Mouse (Mus musculus) limb, embryonic 15.5 days (tissue): Measurements from ENCODE around the gene Nhlrc2. TPM values are rescaled to one million over a fixed set of nuclear protein-coding genes. Genes with fewer than 3 reads are reported as not detected.

Source experiments
- ATAC-seq: fragments of 200-750 bp; cut with Nextera tagmentation; 2 replicates; pipeline ENCODE4 v1.8.0; 2017; ENCODE audit warnings: low read depth, moderate TSS enrichment; ENCODE audit not compliant: insufficient number of reproducible peaks, low FRiP score, low TSS enrichment
- H3K27ac ChIP-seq: fragments of 300-500 bp; sonication (generic); 2 replicates; pipeline ENCODE4 v1.5.1; 2015; ENCODE audit warnings: moderate library complexity, mild to moderate bottlenecking, inconsistent platforms
- H3K27me3 ChIP-seq: fragments of 300-500 bp; sonication (generic); 2 replicates; pipeline ENCODE4 v1.6.1; 2015; ENCODE audit warnings: inconsistent platforms
- H3K36me3 ChIP-seq: fragments of 300-500 bp; sonication (generic); 2 replicates; pipeline ENCODE4 v1.6.1; 2015; ENCODE audit warnings: inconsistent platforms
- H3K4me1 ChIP-seq: fragments of 300-500 bp; sonication (generic); 2 replicates; pipeline ENCODE4 v1.6.1; 2015; ENCODE audit warnings: inconsistent platforms
- H3K4me2 ChIP-seq: fragments of 300-500 bp; sonication (generic); 2 replicates; pipeline ENCODE4 v1.6.1; 2015; ENCODE audit warnings: mild to moderate bottlenecking, inconsistent platforms
- H3K4me3 ChIP-seq: fragments of 300-500 bp; sonication (generic); 2 replicates; pipeline ENCODE4 v1.5.1; 2015; ENCODE audit warnings: mild to moderate bottlenecking, inconsistent platforms
- H3K9ac ChIP-seq: fragments of 300-500 bp; sonication (generic); 2 replicates; pipeline ENCODE4 v1.6.1; 2015; ENCODE audit warnings: inconsistent platforms
- H3K9me3 ChIP-seq: fragments of 300-500 bp; sonication (generic); 2 replicates; pipeline ENCODE4 v1.6.1; 2016; ENCODE audit warnings: inconsistent platforms
- WGBS: fragments of 180-500 bp; shearing (Covaris S2); methylation state at CpG from one replicate; pipeline ENCODE4 v1.1.7; 2015; 5-methylcytosine and 5-hydroxymethylcytosine counted together
- polyA plus RNA-seq: library from polyadenylated mRNA; unstranded; fragments of >200 nt; fragmentation: Nextera tagmentation; extraction: Ambion mirVana; gene quantifications from 2 replicates; pipeline ENCODE4 v1.2.1, GENCODE M21; 2015

Gene Nhlrc2
- polyA plus RNA-seq, 1 experiment from 2014 or later = 12.5 TPM

DNA sequence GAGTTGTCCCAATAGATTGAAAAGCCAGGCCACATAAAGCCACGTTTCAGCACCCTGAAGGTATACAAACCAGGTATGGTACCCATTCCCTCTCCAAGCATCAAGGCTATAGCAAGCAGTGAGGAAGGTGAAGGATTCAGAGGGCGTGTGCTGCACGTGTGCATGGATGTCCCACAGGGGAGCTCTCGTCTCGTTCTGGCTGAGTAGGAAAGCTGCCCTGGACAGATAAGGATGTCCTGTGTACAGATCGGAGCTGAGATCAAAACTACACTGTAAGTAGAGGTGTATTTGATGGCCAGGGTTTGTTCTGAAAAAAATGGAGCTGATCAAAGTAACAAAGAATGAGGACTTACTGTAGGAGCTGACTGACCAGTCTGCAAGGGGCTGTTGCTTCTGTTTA, 18.9 kb downstream of the Nhlrc2 start:
- H3K27ac ChIP-seq = no peak overlapping the region
- no peaks in the 10 kb centered on the region for H3K27me3 ChIP-seq
- H3K9me3 ChIP-seq = no peaks in the 10 kb centered on the region
- H3K4me1 ChIP-seq = no peaks in the 10 kb centered on the region
- WGBS = 76% methylated on average over 6 of the region's 6 CpGs
- peaks cover 14% of the 10 kb centered on the region; the same call in 1 of the 2 replicates for H3K36me3 ChIP-seq
- no peak overlapping the region for H3K4me3 ChIP-seq
- no peak overlapping the region for H3K9ac ChIP-seq
- no peak overlapping the region for H3K4me2 ChIP-seq
- ATAC-seq = no peak

- H3K27me3 ChIP-seq = no peaks in the 10 kb centered on the region
- 91% methylated on average over 8 of the region's 8 CpGs for WGBS
- H3K4me2 ChIP-seq = no peak overlapping the region
- no peak overlapping the region for H3K9ac ChIP-seq
- no peak overlapping the region for H3K27ac ChIP-seq
- H3K4me1 ChIP-seq = no peaks in the 10 kb centered on the region
- no peaks in the 10 kb centered on the region for H3K9me3 ChIP-seq
- no peak for ATAC-seq
- H3K36me3 ChIP-seq = peaks cover 14% of the 10 kb centered on the region; the same call in 1 of the 2 replicates
- H3K4me3 ChIP-seq = no peak overlapping the region
Observed at GRCm38 (mm10) chr19:56570781-56571180, 22.7 kb downstream of the Nhlrc2 start.

GRCm38 (mm10) chr19:56571234-56571633, 23.2 kb downstream of the Nhlrc2 start:
- H3K4me1 ChIP-seq = no peaks in the 10 kb centered on the region
- no peaks in the 10 kb centered on the region for H3K27me3 ChIP-seq
- WGBS = 74% methylated on average over 2 of the region's 2 CpGs
- ATAC-seq = no peak
- no peak overlapping the region for H3K4me3 ChIP-seq
- H3K27ac ChIP-seq = no peak overlapping the region
- H3K4me2 ChIP-seq = no peak overlapping the region
- no peaks in the 10 kb centered on the region for H3K9me3 ChIP-seq
- no peak overlapping the region for H3K9ac ChIP-seq
- peaks cover 18% of the 10 kb centered on the region; the same call in 1 of the 2 replicates for H3K36me3 ChIP-seq

DNA sequence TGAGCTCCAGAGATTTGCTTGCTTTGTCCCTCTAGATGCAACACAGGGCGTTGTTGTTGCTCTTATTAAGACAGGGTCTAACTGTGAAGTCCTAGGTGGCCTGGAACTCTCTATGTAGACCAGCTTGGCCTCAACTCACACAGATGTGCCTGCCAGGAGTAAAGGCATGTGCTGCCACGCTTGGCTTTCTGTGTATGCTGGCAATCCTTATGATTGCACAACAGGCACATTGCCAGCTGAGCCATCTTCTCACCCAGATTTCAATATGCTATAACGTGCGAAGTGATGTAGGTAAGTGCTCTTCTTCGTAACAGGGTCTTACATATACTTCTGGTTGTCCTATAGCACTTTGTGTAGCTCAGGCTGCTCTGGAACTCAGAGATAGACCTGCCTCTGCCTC, 23.9 kb downstream of the Nhlrc2 start:
- 90% methylated on average over 5 of the region's 5 CpGs for WGBS
- no peaks in the 10 kb centered on the region for H3K9me3 ChIP-seq
- H3K4me1 ChIP-seq = no peaks in the 10 kb centered on the region
- no peak overlapping the region for H3K4me2 ChIP-seq
- H3K27ac ChIP-seq = no peak overlapping the region
- no peak overlapping the region for H3K4me3 ChIP-seq
- H3K9ac ChIP-seq = no peak overlapping the region
- no peaks in the 10 kb centered on the region for H3K27me3 ChIP-seq
- peaks cover 19% of the 10 kb centered on the region; the same call in 1 of the 2 replicates for H3K36me3 ChIP-seq
- ATAC-seq = no peak

DNA sequence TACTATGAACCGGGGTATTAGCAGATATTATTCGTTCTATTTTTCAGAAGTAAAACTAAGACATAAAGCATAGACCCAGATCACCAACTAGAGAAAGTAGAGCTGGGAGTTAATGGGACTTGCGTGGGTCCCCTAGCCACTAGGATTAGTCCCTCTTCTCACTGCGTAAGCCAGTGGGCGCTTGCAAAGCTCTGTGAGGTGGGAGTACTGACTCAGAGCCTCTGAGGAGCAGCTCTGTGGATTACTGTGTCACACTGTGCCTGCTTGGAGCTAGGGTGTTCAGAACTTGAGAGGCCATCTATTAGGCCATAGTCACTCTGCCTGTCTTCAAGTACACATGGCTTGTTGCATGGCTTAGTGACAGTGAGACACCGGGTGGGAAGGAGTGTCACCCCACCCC, 25.1 kb downstream of the Nhlrc2 start:
- Histone ChIP-seq H3K4me1 (no peaks in the 10 kb centered on the region), H3K4me2 (no peak overlapping the region), H3K27ac (no peak overlapping the region), H3K4me3 (no peak overlapping the region), H3K9me3 (no peaks in the 10 kb centered on the region), H3K27me3 (no peaks in the 10 kb centered on the region), H3K9ac (no peak overlapping the region), H3K36me3 (peaks cover 28% of the 10 kb centered on the region; the same call in 1 of the 2 replicates)
- WGBS = 95% methylated on average over 6 of the region's 6 CpGs
- no peak for ATAC-seq

GRCm38 (mm10) chr19:56577801-56578200, 29.7 kb downstream of the Nhlrc2 start:
- H3K36me3 ChIP-seq = peaks cover 23% of the 10 kb centered on the region; the same call in 1 of the 2 replicates

GRCm38 (mm10) chr19:56581981-56582380, 33.9 kb downstream of the Nhlrc2 start:
- H3K9ac ChIP-seq = no peak overlapping the region
- H3K9me3 ChIP-seq = no peaks in the 10 kb centered on the region
- ATAC-seq = no peak
- H3K36me3 ChIP-seq = peaks cover 19% of the 10 kb centered on the region; the same call in 1 of the 2 replicates
- no peak overlapping the region for H3K27ac ChIP-seq
- H3K27me3 ChIP-seq = no peaks in the 10 kb centered on the region
- H3K4me2 ChIP-seq = no peak overlapping the region
- WGBS = 78% methylated on average over 5 of the region's 5 CpGs
- H3K4me1 ChIP-seq = no peaks in the 10 kb centered on the region
- H3K4me3 ChIP-seq = no peak overlapping the region

More at GRCm38 (mm10) chr19:56577801-56578200, 29.7 kb downstream of the Nhlrc2 start:
- H3K27ac ChIP-seq = no peak overlapping the region
- no peak overlapping the region for H3K4me2 ChIP-seq
- 81% methylated on average over 1 of the region's 1 CpGs for WGBS
- no peak overlapping the region for H3K4me3 ChIP-seq
- H3K9ac ChIP-seq = no peak overlapping the region
- H3K9me3 ChIP-seq = no peaks in the 10 kb centered on the region
- ATAC-seq = no peak
- H3K27me3 ChIP-seq = no peaks in the 10 kb centered on the region
- H3K4me1 ChIP-seq = no peaks in the 10 kb centered on the region

- no peak for ATAC-seq
- H3K4me1 ChIP-seq = peaks cover 2% of the 10 kb centered on the region; the same call in 1 of the 2 replicates
Observed at GRCm38 (mm10) chr19:56583785-56584184, 35.7 kb downstream of the Nhlrc2 start.

GRCm38 (mm10) chr19:56584288-56584687, 36.2 kb downstream of the Nhlrc2 start:
- Histone ChIP-seq H3K27ac (no peak overlapping the region), H3K27me3 (no peaks in the 10 kb centered on the region), H3K9me3 (no peaks in the 10 kb centered on the region), H3K4me2 (no peak overlapping the region), H3K4me1 (peaks cover 2% of the 10 kb centered on the region; the same call in 1 of the 2 replicates), H3K4me3 (no peak overlapping the region), H3K36me3 (peaks cover 26% of the 10 kb centered on the region), H3K9ac (no peak overlapping the region)
- 87% methylated on average over 3 of the region's 3 CpGs for WGBS
- ATAC-seq = no peak

More at GRCm38 (mm10) chr19:56583785-56584184, 35.7 kb downstream of the Nhlrc2 start:
- Histone ChIP-seq H3K36me3 (peaks cover 21% of the 10 kb centered on the region), H3K9me3 (no peaks in the 10 kb centered on the region), H3K4me2 (no peak overlapping the region), H3K27me3 (no peaks in the 10 kb centered on the region), H3K9ac (no peak overlapping the region), H3K27ac (no peak overlapping the region), H3K4me3 (no peak overlapping the region)
- WGBS = 68% methylated on average over 5 of the region's 5 CpGs

DNA sequence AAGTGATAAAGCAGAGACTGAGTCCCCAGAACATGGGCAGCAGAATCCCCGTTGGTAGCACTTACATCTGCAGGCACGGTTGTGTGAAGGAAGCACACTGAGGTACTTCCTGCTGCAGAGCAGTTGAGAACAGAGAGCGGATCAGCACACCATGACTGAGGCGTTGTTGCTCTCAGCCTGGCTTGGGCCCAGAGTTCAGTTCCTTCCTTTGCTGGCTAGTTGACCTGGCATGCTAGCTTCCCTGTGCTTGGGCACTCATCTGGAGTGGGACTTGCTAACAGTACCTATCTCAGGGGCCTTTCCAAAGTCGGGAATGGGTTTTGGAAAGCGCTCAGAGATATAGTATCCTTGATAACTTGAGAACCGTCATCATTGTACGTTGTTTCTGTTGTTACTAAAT, 38.3 kb downstream of the Nhlrc2 start:
- H3K4me1 ChIP-seq = peaks cover 2% of the 10 kb centered on the region; the same call in 1 of the 2 replicates
- no peak overlapping the region for H3K9ac ChIP-seq
- H3K27me3 ChIP-seq = no peaks in the 10 kb centered on the region
- WGBS = 72% methylated on average over 8 of the region's 8 CpGs
- H3K4me2 ChIP-seq = no peak overlapping the region
- no peak for ATAC-seq
- peaks cover 41% of the 10 kb centered on the region for H3K36me3 ChIP-seq
- H3K4me3 ChIP-seq = no peak overlapping the region
- H3K27ac ChIP-seq = no peak overlapping the region
- no peaks in the 10 kb centered on the region for H3K9me3 ChIP-seq

- peaks cover 4% of the 10 kb centered on the region; the same call in 1 of the 2 replicates for H3K4me1 ChIP-seq
- peaks cover 54% of the 10 kb centered on the region for H3K36me3 ChIP-seq
- H3K4me2 ChIP-seq = no peak overlapping the region
- no peaks in the 10 kb centered on the region for H3K27me3 ChIP-seq
- 70% methylated on average over 6 of the region's 6 CpGs for WGBS
- no peak overlapping the region for H3K27ac ChIP-seq
- no peaks in the 10 kb centered on the region for H3K9me3 ChIP-seq
- ATAC-seq = peak; percentile 67; the same call in 1 of the 2 replicates
- no peak overlapping the region for H3K9ac ChIP-seq
- H3K4me3 ChIP-seq = no peak overlapping the region
Observed at GRCm38 (mm10) chr19:56588205-56588626, 40.2 kb downstream of the Nhlrc2 start.

DNA sequence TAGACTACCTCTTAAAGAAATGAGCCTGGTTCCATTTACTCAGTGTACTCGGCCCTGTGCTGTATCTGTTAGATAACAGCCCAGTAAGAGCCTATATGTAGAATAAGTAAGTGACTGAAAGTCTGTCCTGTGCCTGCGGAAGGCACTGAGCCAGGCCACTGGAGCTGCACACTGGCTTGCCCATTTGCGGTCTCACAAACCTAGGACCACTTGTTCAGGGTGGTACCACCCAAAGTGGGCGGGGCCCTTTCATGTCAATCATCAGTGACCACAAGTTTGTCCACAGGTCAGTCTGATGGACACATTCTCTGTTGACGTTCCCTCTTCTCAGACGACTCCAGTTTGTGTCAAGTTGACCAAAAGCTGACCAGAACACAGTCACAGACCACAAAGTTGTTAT, 40.9 kb downstream of the Nhlrc2 start:
- Histone ChIP-seq H3K4me2 (no peak overlapping the region), H3K4me3 (no peak overlapping the region), H3K27ac (no peak overlapping the region), H3K9me3 (no peaks in the 10 kb centered on the region), H3K27me3 (no peaks in the 10 kb centered on the region), H3K4me1 (peaks cover 4% of the 10 kb centered on the region; the same call in 1 of the 2 replicates), H3K36me3 (peaks cover 54% of the 10 kb centered on the region), H3K9ac (no peak overlapping the region)
- WGBS = 87% methylated on average over 6 of the region's 6 CpGs
- ATAC-seq = no peak

DNA sequence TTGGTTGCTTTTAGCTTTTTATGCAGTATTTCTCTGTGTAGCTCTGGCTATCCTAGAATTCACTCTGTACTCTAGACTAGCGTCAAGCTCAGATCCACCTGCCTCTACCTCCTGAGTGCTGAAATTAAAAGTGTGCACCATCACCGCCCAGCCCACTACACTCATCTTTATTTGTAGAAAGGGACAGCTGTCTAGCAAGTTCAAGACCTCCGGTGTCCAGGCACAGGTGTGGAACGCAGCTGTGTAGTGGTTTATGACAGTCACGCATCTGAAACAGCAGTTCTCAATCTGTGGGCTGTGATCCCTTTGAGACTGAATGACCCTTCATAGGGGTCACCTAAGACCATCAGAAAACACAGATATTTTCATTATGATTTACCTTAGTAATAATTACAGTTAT, 41.4 kb downstream of the Nhlrc2 start:
- peaks cover 4% of the 10 kb centered on the region; the same call in 1 of the 2 replicates for H3K4me1 ChIP-seq
- no peak for ATAC-seq

More for the DNA sequence above, 41.4 kb downstream of the Nhlrc2 start:
- H3K9ac ChIP-seq = no peak overlapping the region
- no peaks in the 10 kb centered on the region for H3K27me3 ChIP-seq
- no peak overlapping the region for H3K4me3 ChIP-seq
- no peak overlapping the region for H3K4me2 ChIP-seq
- 88% methylated on average over 5 of the region's 5 CpGs for WGBS
- peaks cover 55% of the 10 kb centered on the region for H3K36me3 ChIP-seq
- no peak overlapping the region for H3K27ac ChIP-seq
- H3K9me3 ChIP-seq = no peaks in the 10 kb centered on the region
